Mouse (Mus musculus) liver, embryonic 11.5 days (tissue): ENCODE results near the gene Ttc17. TPM values are rescaled to one million over a fixed set of nuclear protein-coding genes. Genes with fewer than 3 reads are reported as not detected.

ENCODE experiments used
- ATAC-seq: fragments of 200-750 bp; cut with Nextera tagmentation; replicated peaks from 2 replicates; pipeline ENCODE4 v1.8.0; 2017; ENCODE audit warnings: moderate number of reproducible peaks, mild to moderate bottlenecking, moderate TSS enrichment, moderate library complexity; ENCODE audit not compliant: low FRiP score
- DNase-seq: peaks from one replicate; pipeline ENCODE4 v3.0.0-alpha.2; 2017; ENCODE audit warnings: low spot score
- H3K27ac ChIP-seq: fragments of 300-500 bp; sonication (generic); 2 replicates; pipeline ENCODE4 v1.5.1; 2014; ENCODE audit warnings: mild to moderate bottlenecking, low read depth, low read length, control low read depth
- H3K27me3 ChIP-seq: fragments of 300-500 bp; sonication (generic); replicated peaks from 2 replicates; pipeline ENCODE4 v1.6.1; 2014; ENCODE audit warnings: low read length, mixed read lengths; ENCODE audit not compliant: control insufficient read depth, insufficient read depth
- H3K36me3 ChIP-seq: fragments of 300-500 bp; sonication (generic); 2 replicates; pipeline ENCODE4 v1.6.1; 2014; ENCODE audit warnings: mild to moderate bottlenecking, low read length, moderate library complexity, mixed read lengths; ENCODE audit not compliant: control insufficient read depth, insufficient read depth
- H3K4me1 ChIP-seq: fragments of 300-500 bp; sonication (generic); replicated peaks from 2 replicates; pipeline ENCODE4 v1.6.1; 2014; ENCODE audit warnings: low read length, mixed read lengths; ENCODE audit not compliant: control insufficient read depth, insufficient read depth
- H3K4me2 ChIP-seq: fragments of 300-500 bp; sonication (generic); 2 replicates; pipeline ENCODE4 v1.6.1; 2014; ENCODE audit warnings: mild to moderate bottlenecking, control low read depth, moderate library complexity
- H3K4me3 ChIP-seq: fragments of 300-500 bp; sonication (generic); 2 replicates; pipeline ENCODE4 v1.5.1; 2014; ENCODE audit warnings: low read depth, low read length, control low read depth
- H3K9ac ChIP-seq: fragments of 300-500 bp; sonication (generic); 2 replicates; pipeline ENCODE4 v1.6.1; 2014; ENCODE audit warnings: low read depth, low read length, control low read depth
- H3K9me3 ChIP-seq: fragments of 300-500 bp; sonication (generic); 2 replicates; pipeline ENCODE4 v1.6.1; 2016; ENCODE audit warnings: low read length, inconsistent platforms, mixed read lengths; ENCODE audit not compliant: control insufficient read depth
- WGBS: fragments of 180-500 bp; shearing (Covaris S2); extraction: QIAGEN DNeasy Blood & Tissue Kit; methylation state at CpG from one replicate; pipeline ENCODE4 v1.1.7; 2014; 5-methylcytosine and 5-hydroxymethylcytosine counted together
- polyA plus RNA-seq: library from polyadenylated mRNA; unstranded; fragments of >200 nt; fragmentation: Nextera tagmentation; extraction: Ambion mirVana; gene quantifications from 2 replicates; pipeline ENCODE4 v1.2.1, GENCODE M21; 2014

Gene Ttc17
- polyA plus RNA-seq, 1 experiment from 2014 or later, result 10.8 TPM

DNA sequence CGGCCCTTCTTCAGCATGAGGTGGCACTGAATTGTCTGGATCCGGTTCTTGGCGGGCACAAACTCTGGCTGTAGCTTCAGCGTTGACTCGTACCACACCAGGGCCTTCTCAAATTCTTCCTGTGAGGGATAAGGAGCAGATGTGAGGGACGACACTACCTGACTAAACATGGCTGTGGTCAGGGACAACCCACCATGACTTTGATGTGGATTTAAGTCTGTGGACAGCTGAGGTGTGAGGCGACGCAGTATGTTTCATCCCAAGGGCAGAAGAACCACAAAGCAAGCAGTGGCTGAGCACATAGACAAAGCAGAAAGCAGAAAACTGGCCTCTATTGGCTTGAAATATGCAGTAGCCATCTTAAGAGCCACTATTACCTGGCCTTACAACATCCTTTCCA, 104.7 kb downstream of the Ttc17 start:
- DNase-seq, result no peak
- Histone ChIP-seq H3K4me1 (no peaks in the 10 kb centered on the region), H3K4me3 (no peak overlapping the region), H3K27me3 (no peaks in the 10 kb centered on the region), H3K4me2 (no peak overlapping the region), H3K9ac (no peak overlapping the region), H3K27ac (no peak overlapping the region), H3K9me3 (no peaks in the 10 kb centered on the region), H3K36me3 (peaks cover 11% of the 10 kb centered on the region)
- ATAC-seq, result no peak
- 91% methylated on average over 8 of the region's 8 CpGs for WGBS

- Histone ChIP-seq H3K27me3 (no peaks in the 10 kb centered on the region), H3K9me3 (no peaks in the 10 kb centered on the region), H3K9ac (no peak overlapping the region), H3K4me1 (no peaks in the 10 kb centered on the region), H3K27ac (no peak overlapping the region), H3K36me3 (peaks cover 9% of the 10 kb centered on the region), H3K4me2 (no peak overlapping the region), H3K4me3 (no peak overlapping the region)
- ATAC-seq, result no peak
- WGBS, result 72% methylated on average over 3 of the region's 3 CpGs
- no peak for DNase-seq
Measured at GRCm38 (mm10) chr2:94297467-94297866, 109.0 kb downstream of the Ttc17 start.

GRCm38 (mm10) chr2:94290483-94290882, 116.0 kb downstream of the Ttc17 start:
- Histone ChIP-seq H3K4me2 (no peak overlapping the region), H3K9ac (no peak overlapping the region), H3K27ac (no peak overlapping the region), H3K9me3 (no peaks in the 10 kb centered on the region), H3K36me3 (no peaks in the 10 kb centered on the region), H3K27me3 (no peaks in the 10 kb centered on the region), H3K4me3 (no peak overlapping the region), H3K4me1 (no peaks in the 10 kb centered on the region)
- 5% methylated on average over 5 of the region's 5 CpGs for whole genome bisulfite sequencing
- ATAC-seq (peak; percentile 47; the same call in 1 of the 2 replicates), DNase-seq (no peak)

GRCm38 (mm10) chr2:94289659-94290058, 116.8 kb downstream of the Ttc17 start:
- 0 out of 2 replicates have a peak, but pooled peaks cover 2% of the 10 kb centered on the region for H3K27me3 ChIP-seq
- no peak overlapping the region for H3K4me2 ChIP-seq
- WGBS, result 64% methylated on average over 6 of the region's 6 CpGs
- no peak overlapping the region for H3K9ac ChIP-seq
- ATAC-seq, result no peak
- no peaks in the 10 kb centered on the region for H3K36me3 ChIP-seq
- no peak overlapping the region for H3K4me3 ChIP-seq
- no peak for DNase-seq
- H3K9me3 ChIP-seq, result no peaks in the 10 kb centered on the region
- H3K27ac ChIP-seq, result no peak overlapping the region
- no peaks in the 10 kb centered on the region for H3K4me1 ChIP-seq

- Histone ChIP-seq H3K9me3 (no peaks in the 10 kb centered on the region), H3K9ac (no peak overlapping the region), H3K4me2 (no peak overlapping the region), H3K4me1 (no peaks in the 10 kb centered on the region), H3K4me3 (no peak overlapping the region), H3K36me3 (no peaks in the 10 kb centered on the region), H3K27me3 (0 out of 2 replicates have a peak, but pooled peaks cover 2% of the 10 kb centered on the region), H3K27ac (no peak overlapping the region)
- DNase-seq, result no peak
- no peak for ATAC-seq
- WGBS, result 15% methylated on average over 2 of the region's 2 CpGs
Measured at GRCm38 (mm10) chr2:94289169-94289568, 117.3 kb downstream of the Ttc17 start.

GRCm38 (mm10) chr2:94288086-94288485, 118.4 kb downstream of the Ttc17 start:
- H3K9me3 ChIP-seq, result no peaks in the 10 kb centered on the region
- no peak overlapping the region for H3K9ac ChIP-seq
- H3K27me3 ChIP-seq, result 0 out of 2 replicates have a peak, but pooled peaks cover 2% of the 10 kb centered on the region
- WGBS, result 38% methylated on average over 5 of the region's 5 CpGs
- H3K4me2 ChIP-seq, result no peak overlapping the region
- H3K27ac ChIP-seq, result no peak overlapping the region
- DNase-seq (no peak), ATAC-seq (no peak)
- no peak overlapping the region for H3K4me3 ChIP-seq
- no peaks in the 10 kb centered on the region for H3K36me3 ChIP-seq
- H3K4me1 ChIP-seq, result no peaks in the 10 kb centered on the region

GRCm38 (mm10) chr2:94287435-94287834, 119.1 kb downstream of the Ttc17 start:
- no peak overlapping the region for H3K4me2 ChIP-seq
- H3K27ac ChIP-seq, result no peak overlapping the region
- H3K27me3 ChIP-seq, result 0 out of 2 replicates have a peak, but pooled peaks cover 2% of the 10 kb centered on the region
- no peaks in the 10 kb centered on the region for H3K9me3 ChIP-seq
- DNase-seq (no peak), ATAC-seq (no peak)
- 71% methylated on average over 7 of the region's 7 CpGs for WGBS
- H3K4me3 ChIP-seq, result no peak overlapping the region
- H3K4me1 ChIP-seq, result no peaks in the 10 kb centered on the region
- no peak overlapping the region for H3K9ac ChIP-seq
- no peaks in the 10 kb centered on the region for H3K36me3 ChIP-seq

DNA sequence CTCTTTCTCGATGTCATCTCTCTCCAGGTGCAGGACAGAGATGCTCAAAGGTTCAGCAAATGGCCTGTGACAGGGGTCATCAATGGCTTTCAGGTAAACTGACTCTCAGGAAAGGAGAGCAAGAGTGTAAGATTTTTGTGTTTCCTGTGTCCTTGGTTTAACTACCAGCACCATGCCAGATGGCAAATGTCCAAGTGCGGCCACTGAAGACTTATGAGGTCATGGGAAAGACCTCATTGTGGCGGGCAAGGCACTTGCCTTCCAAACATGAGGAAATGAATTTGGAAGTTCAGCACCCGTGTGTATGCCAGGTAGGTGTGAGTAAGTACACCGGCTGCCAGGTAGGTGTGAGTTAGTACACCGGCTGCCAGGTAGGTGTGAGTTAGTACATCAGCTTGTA, 123.0 kb downstream of the Ttc17 start:
- no peak overlapping the region for H3K27ac ChIP-seq
- no peak overlapping the region for H3K4me2 ChIP-seq
- H3K36me3 ChIP-seq, result no peaks in the 10 kb centered on the region
- no peak overlapping the region for H3K9ac ChIP-seq
- 0 out of 2 replicates have a peak, but pooled peaks cover 5% of the 10 kb centered on the region for H3K27me3 ChIP-seq
- no peak overlapping the region for H3K4me3 ChIP-seq
- ATAC-seq (no peak), DNase-seq (no peak)
- H3K9me3 ChIP-seq, result no peaks in the 10 kb centered on the region
- 80% methylated on average over 6 of the region's 6 CpGs for WGBS
- H3K4me1 ChIP-seq, result no peaks in the 10 kb centered on the region

DNA sequence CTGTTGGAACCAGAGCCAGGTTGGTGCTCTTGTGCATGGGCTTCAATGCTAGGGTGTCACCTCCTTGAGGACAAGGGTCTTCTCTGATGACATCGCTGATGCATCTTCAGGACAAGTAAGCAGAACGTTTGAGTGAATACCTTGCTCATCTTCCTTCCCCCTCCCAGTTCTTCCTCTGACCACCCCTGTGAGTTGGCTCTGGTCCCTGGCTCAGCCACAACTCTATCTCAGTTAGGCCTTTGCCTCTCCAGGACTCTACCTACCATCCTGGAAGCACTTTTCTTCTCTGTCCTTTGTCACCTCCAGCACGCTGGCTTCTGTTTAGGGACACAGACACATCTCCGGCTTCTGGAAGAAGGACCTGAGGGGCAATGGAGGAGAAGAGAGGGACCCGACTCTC, 126.9 kb downstream of the Ttc17 start:
- no peak overlapping the region for H3K4me2 ChIP-seq
- H3K9me3 ChIP-seq, result no peaks in the 10 kb centered on the region
- H3K36me3 ChIP-seq, result no peaks in the 10 kb centered on the region
- H3K4me3 ChIP-seq, result no peak overlapping the region
- no peaks in the 10 kb centered on the region for H3K4me1 ChIP-seq
- peaks cover 18% of the 10 kb centered on the region for H3K27me3 ChIP-seq
- WGBS, result 64% methylated on average over 5 of the region's 5 CpGs
- no peak overlapping the region for H3K27ac ChIP-seq
- DNase-seq, result no peak
- H3K9ac ChIP-seq, result no peak overlapping the region
- no peak for ATAC-seq
